Comparison of ENCODE assay signal across 16 mouse cellular contexts in the genomic region with DNA sequence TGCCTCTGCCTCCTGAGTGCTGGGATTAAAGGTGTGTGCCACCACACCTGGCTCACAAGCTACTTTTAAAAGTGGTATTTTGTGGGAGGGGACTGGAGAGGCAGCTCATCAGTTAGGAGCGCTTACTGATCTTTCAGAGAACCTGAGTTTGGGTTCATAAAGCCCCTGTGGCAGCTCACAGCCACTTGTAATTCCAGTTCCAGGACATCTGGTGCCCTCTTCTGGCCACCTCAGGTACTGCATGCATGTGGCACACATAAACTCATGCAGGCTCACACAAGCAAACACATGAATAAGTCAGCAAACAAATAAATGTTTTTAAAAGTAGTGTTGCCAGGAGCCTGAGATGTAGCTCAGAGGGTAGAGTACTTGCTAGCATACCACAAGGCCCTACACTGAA. TPM values are rescaled to one million over a fixed set of nuclear protein-coding genes. Genes with fewer than 3 reads are reported as not detected.
DNase-seq lines count a peak whose midpoint lies in the region; ATAC-seq and TF ChIP-seq lines count a peak whose summit lies in the region.
"Had no signal": no experiment of that assay in that cellular context is flagged by ENCODE, and none has a peak within 500 bp of the region (broad histone marks: within the 10 kb centered on the region; RNA-seq: fewer than 3 reads in every experiment).

No protein-coding gene starts in this region.

- intact Hi-C loops in heart, adult 2 months (cut with DNase I): no loop called here

- no peaks in the 10 kb centered on the region for H3K79me2 ChIP-seq in heart, adult 2 months (replicated peaks; ENCODE audit: control insufficient read depth, insufficient read depth, low read length)

- no peaks in the 10 kb centered on the region for H3K36me3 ChIP-seq in heart, adult 2 months (ENCODE audit: control insufficient read depth, insufficient read depth, low read length)
- no peaks in the 10 kb centered on the region for H3K36me3 ChIP-seq in heart, embryonic 11.5 days (ENCODE audit: control insufficient read depth, insufficient read depth, low read length)
- H3K36me3 ChIP-seq in lung, postnatal 0 days (ENCODE audit: insufficient read depth, low read length): no peaks in the 10 kb centered on the region
- H3K36me3 ChIP-seq in splenic B cell, adult 2 months (ENCODE audit: control insufficient read depth, insufficient read depth, low read length, poor library complexity, severe bottlenecking): no peaks in the 10 kb centered on the region

- peaks cover 4% of the 10 kb centered on the region; the same call in 1 of the 2 replicates for H3K9me3 ChIP-seq in heart, embryonic 11.5 days (replicated peaks; ENCODE audit: control insufficient read depth, low read length)
- H3K9me3 ChIP-seq in lung, postnatal 0 days (ENCODE audit: low read length): 0 out of 2 replicates have a peak, but pooled peaks cover 6% of the 10 kb centered on the region

- no peak overlapping the region for H3K4me2 ChIP-seq in heart, embryonic 11.5 days
- H3K4me2 ChIP-seq in lung, postnatal 0 days (replicated peaks; ENCODE audit: low read depth, low read length): no peak overlapping the region

- peak; percentile 53 for TF ChIP-seq CTCF in heart, adult 2 months (IDR thresholded peaks at IDR 0.05)
- TF ChIP-seq CTCF in lung, postnatal 0 days (IDR thresholded peaks at IDR 0.05): peak; percentile 53

- no peak for TF ChIP-seq POLR2A in heart, adult 2 months (IDR thresholded peaks at IDR 0.05; ENCODE audit: insufficient read depth, low read depth, low read length)

- no peak overlapping the region for H3K4me3 ChIP-seq in heart, adult 2 months
- H3K4me3 ChIP-seq in heart, embryonic 11.5 days (ENCODE audit: low read depth, low read length): no peak overlapping the region
- H3K4me3 ChIP-seq in lung, postnatal 0 days (ENCODE audit: low read depth, low read length): no peak overlapping the region

- peaks cover 7% of the 10 kb centered on the region; the same call in 1 of the 2 replicates for H3K27me3 ChIP-seq in heart, adult 2 months (ENCODE audit: control insufficient read depth, insufficient read depth, low read length)
- H3K27me3 ChIP-seq in heart, embryonic 11.5 days (ENCODE audit: control insufficient read depth, insufficient read depth, low read length): peaks cover 45% of the 10 kb centered on the region
- H3K27me3 ChIP-seq in lung, postnatal 0 days (replicated peaks; ENCODE audit: insufficient read depth, low read length): peaks cover 25% of the 10 kb centered on the region
- H3K27me3 ChIP-seq in splenic B cell, adult 2 months (ENCODE audit: control insufficient read depth, insufficient read depth, low read length, poor library complexity, severe bottlenecking): no peaks in the 10 kb centered on the region

- H3K9ac ChIP-seq in heart, adult 2 months (ENCODE audit: low read depth, low read length): no peak overlapping the region
- no peak overlapping the region for H3K9ac ChIP-seq in heart, embryonic 11.5 days (ENCODE audit: low read depth, low read length)
- H3K9ac ChIP-seq in lung, postnatal 0 days (replicated peaks; ENCODE audit: low read depth): no peak overlapping the region

- WGBS in heart, adult 2 months: 97% methylated on average over 1 of the region's 1 CpGs
- 83% methylated on average over 1 of the region's 1 CpGs for WGBS in heart, embryonic 11.5 days (ENCODE audit: insufficient replicate concordance)
- WGBS in lung, postnatal 0 days: 96% methylated on average over 1 of the region's 1 CpGs

- no peak for ATAC-seq in heart, embryonic 11.5 days (replicated peaks; ENCODE audit: insufficient number of reproducible peaks, low FRiP score, low TSS enrichment)
- no peak for ATAC-seq in lung, postnatal 0 days
- ATAC-seq: midbrain, embryonic 16.5 days had no signal

- no peak overlapping the region for H3K27ac ChIP-seq in heart, adult 2 months
- no peak overlapping the region for H3K27ac ChIP-seq in heart, embryonic 11.5 days (ENCODE audit: low read depth, low read length)
- H3K27ac ChIP-seq in lung, postnatal 0 days (ENCODE audit: low read length): no peak overlapping the region

- H3K4me1 ChIP-seq in heart, adult 2 months (ENCODE audit: control insufficient read depth, insufficient read depth, low read length): no peaks in the 10 kb centered on the region; the same call in 1 of the 2 replicates
- peaks cover 2% of the 10 kb centered on the region; the same call in 1 of the 2 replicates for H3K4me1 ChIP-seq in heart, embryonic 11.5 days (ENCODE audit: control insufficient read depth, insufficient read depth, low read length)
- H3K4me1 ChIP-seq in lung, postnatal 0 days (ENCODE audit: insufficient read depth, low read depth, low read length): no peaks in the 10 kb centered on the region

- TF ChIP-seq EP300 in heart, adult 2 months (IDR thresholded peaks at IDR 0.05; ENCODE audit: insufficient read depth, low read depth, low read length): no peak
- no peak for TF ChIP-seq EP300 in lung, postnatal 0 days (IDR thresholded peaks at IDR 0.05)

- no peak for DNase-seq in heart, adult 2 months
- DNase-seq in lung, postnatal 0 days (ENCODE audit: low spot score): no peak
- DNase-seq in lung, postnatal 10 days: no peak
- DNase-seq in NIH3T3 (ENCODE audit: low read depth): peak; percentile 22
- DNase-seq in splenic B cell, adult 2 months (ENCODE audit: low read depth, low spot score): peak; percentile 18
- DNase-seq in gastrocnemius, postnatal 25 days: no peak
- no peak for DNase-seq in ovary, postnatal 10 days (ENCODE audit: low spot score)
- DNase-seq: adrenal gland, postnatal 25 days; cerebellum, postnatal 36 days; heart, postnatal 10 days; kidney, adult 18-20 months; spleen, adult 18-20 months had no signal

RNA-seq across cellular contexts. Expression of a gene that starts 7.7 kb away (rescaled TPM):
- total RNA-seq in heart, adult 2 months (2021): not detected
- polyA plus RNA-seq in heart, adult 2 months (2012; rRNA removed): 0.06 TPM in 1 of 2 replicates, not detected in the other
- 0.51 and 1.2 TPM in 2 replicates for polyA plus RNA-seq in heart, embryonic 11.5 days (2014; fragmentation: Nextera tagmentation; extraction: Ambion mirVana)
- not detected in 2 replicates for polyA plus RNA-seq in lung, postnatal 0 days (2015; fragmentation: Nextera tagmentation; extraction: Ambion mirVana)
- total RNA-seq in gastrocnemius, postnatal 25 days (2021): under 1 TPM; 0.46 to 0.70 TPM
- total RNA-seq: adrenal gland, postnatal 25 days; heart, postnatal 10 days; layer of hippocampus, postnatal 14 days had no signal

RNA-seq across cellular contexts. Expression of a gene that starts 59.3 kb away (rescaled TPM):
- under 1 TPM in 1 of 2 experiments, not detected in 1; 0.23 TPM for total RNA-seq in heart, adult 2 months (2021)
- 0.12 TPM in 1 of 2 replicates, not detected in the other for polyA plus RNA-seq in heart, adult 2 months (2012; rRNA removed)
- polyA plus RNA-seq in heart, embryonic 11.5 days (2014; fragmentation: Nextera tagmentation; extraction: Ambion mirVana): 0.11 and 0.23 TPM in 2 replicates
- 0.18 TPM in 1 of 2 replicates, not detected in the other for polyA plus RNA-seq in lung, postnatal 0 days (2015; fragmentation: Nextera tagmentation; extraction: Ambion mirVana)
- not detected for total RNA-seq in gastrocnemius, postnatal 25 days (2021)
- polyA plus RNA-seq: liver, embryonic 16.5 days had no signal

Comparison
In these comparisons a context has a peak if more than half of its experiments do, and no peak if none do; other contexts are left out.
1. DNase-seq: peak in NIH3T3 (single experiment) and splenic B cell, adult 2 months (single experiment); none in heart, adult 2 months (0 of 2), lung, postnatal 0 days (single experiment), lung, postnatal 10 days (single experiment), gastrocnemius, postnatal 25 days (single experiment) and ovary, postnatal 10 days (single experiment).